Mouse (Mus musculus) myocyte (in vitro differentiated cells): Measurements from ENCODE around the gene Ntrk2. TPM values are rescaled to one million over a fixed set of nuclear protein-coding genes. Genes with fewer than 3 reads are reported as not detected.

Source experiments
- H3K27me3 ChIP-seq: one replicate; pipeline ENCODE4 v1.6.1; 2011; ENCODE audit not compliant: control insufficient read depth, insufficient read depth, insufficient read length
- H3K36me3 ChIP-seq: one replicate; pipeline ENCODE4 v1.6.1; 2011; ENCODE audit not compliant: control insufficient read depth, insufficient read depth
- H3K4me2 ChIP-seq: one replicate; pipeline ENCODE4 v1.6.1; 2011; ENCODE audit warnings: low read depth, control low read depth
- H3K4me3 ChIP-seq: one replicate; pipeline ENCODE4 v1.5.1; 2011; ENCODE audit warnings: mild to moderate bottlenecking, control low read depth, moderate library complexity
- H3K79me2 ChIP-seq: one replicate; pipeline ENCODE4 v1.6.1; 2011; ENCODE audit not compliant: control insufficient read depth, insufficient read depth
- H3ac ChIP-seq: one replicate; pipeline ENCODE4 v1.6.1; 2011; ENCODE audit not compliant: control insufficient read depth, insufficient read length
- CEBPB ChIP-seq: IDR thresholded peaks from 2 replicates; pipeline ENCODE4 v1.6.1; 2011; ENCODE audit warnings: mild to moderate bottlenecking, moderate library complexity; ENCODE audit not compliant: poor library complexity, insufficient read depth, severe bottlenecking
- E2F4 ChIP-seq: IDR thresholded peaks from one replicate; pipeline ENCODE4 v1.6.1; 2011; ENCODE audit warnings: mild to moderate bottlenecking, control low read depth, moderate library complexity; ENCODE audit not compliant: insufficient read depth
- MAX ChIP-seq: IDR thresholded peaks from one replicate; pipeline ENCODE4 v1.6.1; 2011; ENCODE audit warnings: low read depth, mild to moderate bottlenecking, control low read depth
- MYOD1 ChIP-seq, 3 experiments: IDR thresholded peaks; one replicate each; pipeline ENCODE4 v1.6.1; 2011; ENCODE audit warnings: control low read depth in 2 of 3, low read depth in 2 of 3, mild to moderate bottlenecking in 2 of 3, moderate library complexity in 1 of 3; ENCODE audit not compliant: insufficient read length in 2 of 3, control insufficient read depth in 1 of 3
- MYOG ChIP-seq, 3 experiments: IDR thresholded peaks; one replicate each; pipeline ENCODE4 v1.6.1; 2011; ENCODE audit warnings: control low read depth in 2 of 3, low read depth in 2 of 3, mild to moderate bottlenecking in 2 of 3; ENCODE audit not compliant: insufficient read length in 2 of 3, control insufficient read depth in 1 of 3, insufficient read depth in 1 of 3
- POLR2A ChIP-seq: IDR thresholded peaks from one replicate; pipeline ENCODE4 v1.6.1; 2011; ENCODE audit warnings: low read depth, mild to moderate bottlenecking, control low read depth, moderate library complexity; ENCODE audit not compliant: insufficient read length
- POLR2AphosphoS2 ChIP-seq: IDR thresholded peaks from one replicate; pipeline ENCODE4 v1.6.1; 2011; ENCODE audit warnings: low read depth, control low read depth; ENCODE audit not compliant: insufficient read length
- REST ChIP-seq: IDR thresholded peaks from one replicate; pipeline ENCODE4 v1.6.1; 2011; ENCODE audit warnings: mild to moderate bottlenecking, control low read depth, moderate library complexity; ENCODE audit not compliant: insufficient read depth, insufficient read length
- SRF ChIP-seq: IDR thresholded peaks from one replicate; pipeline ENCODE4 v1.6.1; 2011; ENCODE audit warnings: low read depth; ENCODE audit not compliant: control insufficient read depth, insufficient read length
- TCF12 ChIP-seq: IDR thresholded peaks from one replicate; pipeline ENCODE4 v1.6.1; 2011; ENCODE audit warnings: mild to moderate bottlenecking, control low read depth; ENCODE audit not compliant: poor library complexity, insufficient read depth, severe bottlenecking
- TCF3 ChIP-seq: IDR thresholded peaks from one replicate; pipeline ENCODE4 v1.6.1; 2011; ENCODE audit warnings: low read depth, control low read depth; ENCODE audit not compliant: insufficient read length
- USF1 ChIP-seq: IDR thresholded peaks from one replicate; pipeline ENCODE4 v1.6.1; 2011; ENCODE audit warnings: low read depth, mild to moderate bottlenecking, control low read depth, moderate library complexity
- polyA plus RNA-seq: library from polyadenylated mRNA; unstranded; fragments of >200 nt; fragmentation: generic; extraction: Trizol; gene quantifications from one replicate; pipeline ENCODE4 v1.2.1, GENCODE M21; 2012; ENCODE audit warnings: missing spikeins

The Ntrk2 gene
- not detected for polyA plus RNA-seq

DNA sequence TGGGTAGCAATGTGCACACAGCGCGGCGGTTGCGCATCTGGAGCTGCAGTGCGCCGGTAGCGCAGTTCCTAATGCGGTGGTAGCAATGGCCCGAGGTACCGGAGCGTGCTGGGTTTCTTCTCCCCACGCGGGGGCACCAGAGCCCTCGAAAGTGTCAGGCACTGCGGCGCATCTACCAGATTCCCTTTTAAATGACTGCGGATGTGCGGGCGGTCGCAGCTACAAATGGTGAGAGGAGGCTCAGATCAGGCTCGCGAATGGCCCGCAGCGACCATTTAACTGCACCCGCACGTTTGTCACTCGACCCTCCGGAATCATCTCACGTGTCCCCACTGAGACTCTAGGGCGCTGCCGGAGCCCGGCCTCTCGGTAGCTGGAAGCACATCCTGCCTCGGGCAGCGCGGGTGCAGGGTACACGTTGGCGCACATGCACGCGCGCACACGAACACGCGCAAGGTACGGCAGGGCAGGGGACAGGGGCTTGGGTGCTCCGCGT lies at the start of gene Ntrk2:
Gene Ntrk2 (plus strand): TSS at position 173 of the 496 bp plus-strand sequence.
- Histone ChIP-seq H3K36me3 (no peaks in the 10 kb centered on the region), H3ac (no peak within 1 kb of the TSS), H3K27me3 (peaks cover 10% of the 10 kb centered on the region), H3K4me2 (no peak within 1 kb of the TSS), H3K4me3 (no peak within 1 kb of the TSS), H3K79me2 (no peaks in the 10 kb centered on the region)
- no peak for TF ChIP-seq MYOD1 (IDR thresholded peaks at IDR 0.05; ENCODE audit: control insufficient read depth in 1 of 3, insufficient read length in 2 of 3, low read depth in 2 of 3)
- TF ChIP-seq POLR2A = no peak
- TF ChIP-seq SRF = no peak
- TF ChIP-seq MAX = no peak
- no peak for TF ChIP-seq POLR2AphosphoS2
- no peak for TF ChIP-seq CEBPB
- TF ChIP-seq E2F4 = no peak
- no peak for TF ChIP-seq REST
- no peak for TF ChIP-seq TCF3
- TF ChIP-seq USF1 = no peak
- TF ChIP-seq TCF12 = no peak
- TF ChIP-seq MYOG (IDR thresholded peaks at IDR 0.05; ENCODE audit: control insufficient read depth in 1 of 3, insufficient read depth in 1 of 3, insufficient read length in 2 of 3, low read depth in 2 of 3) = no peak

DNA sequence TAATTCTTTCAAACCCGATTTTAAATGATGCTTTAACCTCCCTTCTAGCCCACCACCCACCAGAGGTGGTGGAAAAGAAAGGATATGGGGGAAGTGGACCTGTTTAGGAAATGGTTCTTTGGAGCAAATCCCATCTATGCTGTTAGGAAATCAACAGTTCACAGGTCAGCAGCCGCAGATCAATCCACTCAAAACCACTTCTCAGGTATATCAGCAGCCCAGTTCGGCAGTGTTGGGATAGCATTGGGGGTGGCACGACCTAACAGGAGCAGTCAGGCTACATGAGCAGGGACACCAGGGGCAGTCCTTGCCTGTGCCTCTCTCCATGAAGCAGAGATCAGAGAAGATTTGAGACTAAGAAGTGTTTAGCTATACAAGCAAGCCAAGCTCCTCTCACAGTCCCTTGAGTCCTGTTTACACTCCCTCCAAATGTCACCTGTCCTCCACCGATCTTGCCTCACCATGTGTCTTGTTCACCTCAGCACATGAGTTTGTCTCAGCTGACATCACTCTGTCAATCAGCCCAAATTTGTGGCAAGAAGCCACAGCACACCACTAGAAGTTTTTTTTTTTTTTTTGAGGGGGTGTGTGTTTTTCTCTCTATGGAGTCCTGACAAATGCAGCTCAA lies 45.3 kb upstream of the Ntrk2 start:
- Histone ChIP-seq H3K27me3 (no peaks in the 10 kb centered on the region), H3ac (no peak overlapping the region), H3K4me3 (no peak overlapping the region), H3K36me3 (no peaks in the 10 kb centered on the region), H3K4me2 (no peak overlapping the region), H3K79me2 (no peaks in the 10 kb centered on the region)
- TF ChIP-seq CEBPB (no peak), TCF12 (no peak), REST (no peak), POLR2AphosphoS2 (no peak), SRF (no peak), MAX (no peak), POLR2A (no peak), MYOD1 (IDR thresholded peaks at IDR 0.05; ENCODE audit: control insufficient read depth in 1 of 3, insufficient read length in 2 of 3, low read depth in 2 of 3) (no peak), USF1 (no peak), MYOG (IDR thresholded peaks at IDR 0.05; ENCODE audit: control insufficient read depth in 1 of 3, insufficient read depth in 1 of 3, insufficient read length in 2 of 3, low read depth in 2 of 3) (no peak), E2F4 (no peak), TCF3 (no peak)

DNA sequence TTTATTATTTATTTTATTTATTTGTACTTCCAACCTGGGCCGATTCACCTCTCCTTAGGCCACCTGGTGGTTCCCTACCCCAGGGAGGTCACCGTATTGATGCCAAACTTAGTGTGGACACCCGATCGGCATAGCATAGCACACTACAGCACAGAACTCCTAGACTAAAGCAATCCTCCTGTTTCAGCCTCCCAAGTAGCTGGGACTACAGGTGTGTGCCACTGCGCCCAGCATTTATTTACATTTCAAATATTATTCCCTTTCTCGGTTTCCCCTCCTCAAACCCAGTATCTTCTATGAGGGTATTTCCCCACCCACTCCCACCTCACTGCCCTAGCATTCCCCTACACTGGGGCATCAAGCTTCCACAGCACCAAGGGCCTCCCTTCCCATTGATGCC lies 38.1 kb upstream of the Ntrk2 start:
- Histone ChIP-seq H3K79me2 (no peaks in the 10 kb centered on the region), H3K36me3 (no peaks in the 10 kb centered on the region)

DNA sequence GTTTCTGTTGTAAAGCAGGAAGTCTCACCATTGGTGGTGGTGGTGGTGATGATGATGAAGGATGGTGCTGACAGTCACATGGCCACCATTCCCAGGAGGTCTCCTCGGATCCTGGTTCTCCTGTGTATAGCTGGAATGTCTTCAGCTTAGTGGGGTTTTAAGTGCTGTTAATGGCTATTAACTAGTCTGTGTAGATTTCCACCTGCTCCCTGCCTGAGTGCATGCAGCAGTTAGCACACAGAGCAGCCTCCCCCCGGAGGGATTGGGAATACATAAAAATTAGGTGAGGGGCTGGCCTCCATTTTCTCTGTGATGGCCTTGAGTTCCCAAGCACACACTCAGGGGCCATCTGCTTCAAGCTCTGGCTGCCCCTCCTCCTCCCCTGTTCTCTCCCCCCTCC lies 36.9 kb upstream of the Ntrk2 start:
- TF ChIP-seq TCF3 (no peak), POLR2A (no peak), MAX (no peak), MYOG (IDR thresholded peaks at IDR 0.05; ENCODE audit: control insufficient read depth in 1 of 3, insufficient read depth in 1 of 3, insufficient read length in 2 of 3, low read depth in 2 of 3) (no peak), E2F4 (no peak), POLR2AphosphoS2 (no peak), REST (no peak), SRF (no peak), USF1 (no peak), CEBPB (no peak), TCF12 (no peak), MYOD1 (IDR thresholded peaks at IDR 0.05; ENCODE audit: control insufficient read depth in 1 of 3, insufficient read length in 2 of 3, low read depth in 2 of 3) (no peak)

More for the DNA sequence above, 38.1 kb upstream of the Ntrk2 start:
- no peak overlapping the region for H3K4me3 ChIP-seq
- no peak overlapping the region for H3ac ChIP-seq
- TF ChIP-seq REST (no peak), MAX (no peak), USF1 (no peak), POLR2A (no peak), CEBPB (no peak), TCF12 (no peak), TCF3 (no peak), E2F4 (no peak), MYOG (IDR thresholded peaks at IDR 0.05; ENCODE audit: control insufficient read depth in 1 of 3, insufficient read depth in 1 of 3, insufficient read length in 2 of 3, low read depth in 2 of 3) (no peak), SRF (no peak)
- no peaks in the 10 kb centered on the region for H3K27me3 ChIP-seq
- no peak overlapping the region for H3K4me2 ChIP-seq

DNA sequence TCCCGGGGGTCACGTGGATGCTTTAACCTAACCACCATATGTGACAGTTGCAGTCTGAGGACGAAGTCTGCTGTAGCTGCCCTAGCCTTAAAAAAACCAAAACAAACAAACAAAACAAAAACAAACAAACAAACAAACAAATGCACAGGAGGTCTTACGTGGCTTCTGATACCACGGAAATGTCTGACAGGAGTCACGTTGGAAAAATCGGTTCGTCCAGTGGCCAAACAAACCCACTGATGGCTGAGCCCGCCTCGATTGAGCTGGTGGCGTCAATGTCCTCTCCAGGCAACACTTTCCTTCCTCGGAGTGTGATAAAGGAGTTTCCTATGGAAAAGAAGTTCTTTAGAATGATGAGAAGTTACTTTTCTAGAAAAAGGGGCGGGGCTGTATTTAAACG lies 27.1 kb upstream of the Ntrk2 start:
- no peak overlapping the region for H3ac ChIP-seq

More for the DNA sequence above, 36.9 kb upstream of the Ntrk2 start:
- H3K4me3 ChIP-seq = no peak overlapping the region
- no peaks in the 10 kb centered on the region for H3K27me3 ChIP-seq
- H3ac ChIP-seq = no peak overlapping the region
- H3K79me2 ChIP-seq = no peaks in the 10 kb centered on the region
- H3K4me2 ChIP-seq = no peak overlapping the region
- no peaks in the 10 kb centered on the region for H3K36me3 ChIP-seq

More for the DNA sequence above, 27.1 kb upstream of the Ntrk2 start:
- TF ChIP-seq MAX (no peak), CEBPB (no peak), USF1 (no peak), POLR2A (no peak), TCF12 (no peak), MYOD1 (IDR thresholded peaks at IDR 0.05; ENCODE audit: control insufficient read depth in 1 of 3, insufficient read length in 2 of 3, low read depth in 2 of 3) (no peak), MYOG (IDR thresholded peaks at IDR 0.05; ENCODE audit: control insufficient read depth in 1 of 3, insufficient read depth in 1 of 3, insufficient read length in 2 of 3, low read depth in 2 of 3) (no peak), POLR2AphosphoS2 (no peak)
- H3K79me2 ChIP-seq = no peaks in the 10 kb centered on the region
- H3K36me3 ChIP-seq = no peaks in the 10 kb centered on the region
- no peaks in the 10 kb centered on the region for H3K27me3 ChIP-seq
- no peak overlapping the region for H3K4me2 ChIP-seq
- H3K4me3 ChIP-seq = no peak overlapping the region
